Mouse (Mus musculus): ENCODE results near the gene Sap30l.

DNA sequence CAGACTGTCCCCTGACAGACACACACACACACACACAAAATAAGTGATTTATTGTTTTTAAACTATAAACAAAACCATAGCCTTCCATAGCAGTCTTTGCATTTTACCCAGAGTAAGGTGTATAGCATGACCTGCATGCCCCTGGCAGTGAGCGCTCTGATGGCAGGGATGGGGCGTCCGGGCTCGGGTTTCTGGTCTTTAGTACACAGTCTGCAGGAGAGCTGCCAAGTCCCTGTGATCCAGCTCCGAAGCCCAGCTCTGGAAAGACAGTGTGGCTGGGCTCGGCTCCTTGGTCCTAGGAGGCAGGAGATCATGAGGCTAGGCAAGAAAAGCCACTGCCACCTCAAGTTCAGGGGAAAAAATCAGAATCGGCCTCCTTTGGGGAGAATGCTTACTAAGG, 9.6 kb downstream of the Sap30l start:
- no peak for TF ChIP-seq CTCF (IDR thresholded peaks at IDR 0.05; ENCODE audit: control insufficient read depth, insufficient read depth, insufficient read length)
- TF ChIP-seq MYOD1 (IDR thresholded peaks at IDR 0.05; ENCODE audit: control insufficient read depth, insufficient read length, low read depth) = no peak

Measured in C2C12 (cell line).